Mouse (Mus musculus) heart, adult 18-20 months (tissue): ENCODE measurements around the gene Cog7. TPM values are rescaled to one million over a fixed set of nuclear protein-coding genes. Genes with fewer than 3 reads are reported as not detected.
A peak's percentile ranks its signal among the peaks of the same experiment; 100 is the strongest.

Source experiments
- DNase-seq, 2 experiments: peaks; one replicate each; pipeline ENCODE4 v3.0.0; 2021 to 2022; ENCODE audit warnings: mixed read lengths in 1 of 2
- total RNA-seq, 2 experiments: library from RNA; stranded (reverse); gene quantifications; 2 replicates each; pipeline ENCODE4 v1.2.3; 2021

Gene Cog7
- total RNA-seq, 2 experiments from 2014 or later = 17.3 to 19.3 TPM

GRCm38 (mm10) chr7:121954891-121955669, 26.4 kb downstream of the Cog7 start:
- DNase-seq = no peak

- DNase-seq = no peak
These were observed 34.0 kb downstream of the Cog7 start for GRCm38 (mm10) chr7:121947513-121947912.

GRCm38 (mm10) chr7:121946196-121946595, 35.3 kb downstream of the Cog7 start:
- no peak for DNase-seq

GRCm38 (mm10) chr7:121942371-121942770, 39.1 kb downstream of the Cog7 start:
- DNase-seq = no peak

GRCm38 (mm10) chr7:121941640-121942039, 39.9 kb downstream of the Cog7 start:
- DNase-seq = no peak

GRCm38 (mm10) chr7:121941016-121941415, 40.5 kb downstream of the Cog7 start:
- DNase-seq = no peak

GRCm38 (mm10) chr7:121939729-121940128, 41.8 kb downstream of the Cog7 start:
- no peak for DNase-seq

- DNase-seq = no peak
These were observed 42.3 kb downstream of the Cog7 start for GRCm38 (mm10) chr7:121939244-121939643.

GRCm38 (mm10) chr7:121938124-121938891, 43.2 kb downstream of the Cog7 start:
- no peak for DNase-seq

- no peak for DNase-seq
These were observed 44.5 kb downstream of the Cog7 start for GRCm38 (mm10) chr7:121936861-121937630.

GRCm38 (mm10) chr7:121935906-121936794, 45.4 kb downstream of the Cog7 start:
- DNase-seq = peak; percentile 60 to 74

GRCm38 (mm10) chr7:121934346-121934745, 47.2 kb downstream of the Cog7 start:
- no peak for DNase-seq

GRCm38 (mm10) chr7:121933675-121934074, 47.8 kb downstream of the Cog7 start:
- peak; percentile 31 to 36 for DNase-seq

- DNase-seq = no peak
These were observed 50.3 kb downstream of the Cog7 start for GRCm38 (mm10) chr7:121931246-121931645.

GRCm38 (mm10) chr7:121927882-121928281, 53.6 kb downstream of the Cog7 start:
- no peak for DNase-seq

- no peak for DNase-seq
These were observed 57.1 kb downstream of the Cog7 start for GRCm38 (mm10) chr7:121924361-121924760.

GRCm38 (mm10) chr7:121913944-121914343, 67.6 kb downstream of the Cog7 start:
- no peak for DNase-seq

- DNase-seq = no peak
These were observed 69.3 kb downstream of the Cog7 start for GRCm38 (mm10) chr7:121912250-121912649.

- peak in 1 of 2 experiments; percentile 14 for DNase-seq
These were observed 74.6 kb downstream of the Cog7 start for GRCm38 (mm10) chr7:121906879-121907278.

- peak in 1 of 2 experiments; percentile 7 for DNase-seq
These were observed 78.6 kb downstream of the Cog7 start for GRCm38 (mm10) chr7:121902757-121903411.

- no peak for DNase-seq
These were observed 81.6 kb downstream of the Cog7 start for GRCm38 (mm10) chr7:121899940-121900339.
